Mouse (Mus musculus) mouse embryonic stem cell (cell line): Measurements from ENCODE around the gene Gm17660.

ENCODE experiments used
- in situ Hi-C, 2 experiments: fragments of 300-500 bp; cut with MboI; formaldehyde crosslinking; loops; 1 replicate in 1 of 2; 3 replicates in 1 of 2; pipeline ENCODE4 v1.14.3; 2019 to 2020; ENCODE audit warnings: low sequenced_read_pairs in 2 of 2, low pct_unique_long_range_greater_than_20kb in 1 of 2, mixed read lengths in 1 of 2; ENCODE audit not compliant: unreplicated experiment in 1 of 2

Gene Gm17660

GRCm38 (mm10) chr5:104021597-104022378, 55.6 kb downstream of the Gm17660 start, which contains the start of gene Hsd17b11:
Hsd17b11 (minus strand) TSS chr5:104021919.
- in situ Hi-C loops: no loop called here
